Mouse (Mus musculus): Measurements from ENCODE around the gene Ak7. TPM values are rescaled to one million over a fixed set of nuclear protein-coding genes. Genes with fewer than 3 reads are reported as not detected.

Gene Ak7
- polyA plus RNA-seq, 1 experiment from 2014 or later: 0.18 TPM

GRCm38 (mm10) chr12:105787626-105788025 lies 81.8 kb downstream of the Ak7 start:
- no peaks in the 10 kb centered on the region for H3K36me3 ChIP-seq (ENCODE audit: control insufficient read depth, insufficient read depth)
- no peaks in the 10 kb centered on the region for H3K9me3 ChIP-seq (ENCODE audit: control insufficient read depth)
- no peak overlapping the region for H3K27ac ChIP-seq (ENCODE audit: low read depth, low read length)
- no peak for TF ChIP-seq CTCF (IDR thresholded peaks at IDR 0.05; ENCODE audit: low read depth)
- 91% methylated on average over 2 of the region's 2 CpGs for WGBS
- H3K27me3 ChIP-seq (replicated peaks; ENCODE audit: control insufficient read depth, insufficient read depth, low read length): no peaks in the 10 kb centered on the region
- no peak overlapping the region for H3K4me2 ChIP-seq (replicated peaks; ENCODE audit: low read depth)
- no peak overlapping the region for H3K4me3 ChIP-seq (ENCODE audit: low read depth, low read length)
- ATAC-seq: no peak
- no peak overlapping the region for H3K9ac ChIP-seq (ENCODE audit: low read depth, low read length)
- H3K4me1 ChIP-seq (replicated peaks; ENCODE audit: control insufficient read depth, insufficient read depth, low read length): 0 out of 2 replicates have a peak, but pooled peaks cover 3% of the 10 kb centered on the region

GRCm38 (mm10) chr12:105789885-105790284 lies 84.1 kb downstream of the Ak7 start:
- Histone ChIP-seq H3K4me2 (replicated peaks; ENCODE audit: low read depth) (no peak overlapping the region), H3K4me1 (replicated peaks; ENCODE audit: control insufficient read depth, insufficient read depth, low read length) (0 out of 2 replicates have a peak, but pooled peaks cover 3% of the 10 kb centered on the region), H3K27ac (ENCODE audit: low read depth, low read length) (no peak overlapping the region), H3K9me3 (ENCODE audit: control insufficient read depth) (no peaks in the 10 kb centered on the region), H3K4me3 (ENCODE audit: low read depth, low read length) (no peak overlapping the region), H3K9ac (ENCODE audit: low read depth, low read length) (no peak overlapping the region), H3K27me3 (replicated peaks; ENCODE audit: control insufficient read depth, insufficient read depth, low read length) (no peaks in the 10 kb centered on the region), H3K36me3 (ENCODE audit: control insufficient read depth, insufficient read depth) (peaks cover 3% of the 10 kb centered on the region; the same call in 1 of the 2 replicates)
- peak; percentile 60; the same call in 1 of the 2 replicates for ATAC-seq
- no peak for TF ChIP-seq CTCF (IDR thresholded peaks at IDR 0.05; ENCODE audit: low read depth)
- WGBS: 54% methylated on average over 6 of the region's 6 CpGs

- Histone ChIP-seq H3K27me3 (replicated peaks; ENCODE audit: control insufficient read depth, insufficient read depth, low read length) (no peaks in the 10 kb centered on the region), H3K36me3 (ENCODE audit: control insufficient read depth, insufficient read depth) (peaks cover 7% of the 10 kb centered on the region), H3K4me1 (replicated peaks; ENCODE audit: control insufficient read depth, insufficient read depth, low read length) (no peaks in the 10 kb centered on the region), H3K9ac (ENCODE audit: low read depth, low read length) (no peak overlapping the region), H3K9me3 (ENCODE audit: control insufficient read depth) (no peaks in the 10 kb centered on the region), H3K4me2 (replicated peaks; ENCODE audit: low read depth) (no peak overlapping the region), H3K4me3 (ENCODE audit: low read depth, low read length) (no peak overlapping the region), H3K27ac (ENCODE audit: low read depth, low read length) (no peak overlapping the region)
- 93% methylated on average over 2 of the region's 2 CpGs for WGBS
- TF ChIP-seq CTCF (IDR thresholded peaks at IDR 0.05; ENCODE audit: low read depth): no peak
- ATAC-seq: no peak
Measured at GRCm38 (mm10) chr12:105794896-105795295, 89.1 kb downstream of the Ak7 start.

- no peak for TF ChIP-seq CTCF (IDR thresholded peaks at IDR 0.05; ENCODE audit: low read depth)
- Histone ChIP-seq H3K27ac (ENCODE audit: low read depth, low read length) (no peak overlapping the region), H3K4me2 (replicated peaks; ENCODE audit: low read depth) (no peak overlapping the region), H3K4me3 (ENCODE audit: low read depth, low read length) (no peak overlapping the region), H3K27me3 (replicated peaks; ENCODE audit: control insufficient read depth, insufficient read depth, low read length) (no peaks in the 10 kb centered on the region), H3K4me1 (replicated peaks; ENCODE audit: control insufficient read depth, insufficient read depth, low read length) (no peaks in the 10 kb centered on the region), H3K9ac (ENCODE audit: low read depth, low read length) (no peak overlapping the region), H3K9me3 (ENCODE audit: control insufficient read depth) (no peaks in the 10 kb centered on the region), H3K36me3 (ENCODE audit: control insufficient read depth, insufficient read depth) (peaks cover 28% of the 10 kb centered on the region)
- ATAC-seq: 0 out of 2 replicates have a peak, but pooled peaks have one; percentile 28
Measured at GRCm38 (mm10) chr12:105798001-105798400, 92.2 kb downstream of the Ak7 start.

- Histone ChIP-seq H3K4me3 (ENCODE audit: low read depth, low read length) (no peak overlapping the region), H3K9ac (ENCODE audit: low read depth, low read length) (no peak overlapping the region), H3K27ac (ENCODE audit: low read depth, low read length) (peak overlapping the region; percentile 65), H3K9me3 (ENCODE audit: control insufficient read depth) (no peaks in the 10 kb centered on the region), H3K4me2 (replicated peaks; ENCODE audit: low read depth) (no peak overlapping the region), H3K27me3 (replicated peaks; ENCODE audit: control insufficient read depth, insufficient read depth, low read length) (no peaks in the 10 kb centered on the region), H3K4me1 (replicated peaks; ENCODE audit: control insufficient read depth, insufficient read depth, low read length) (no peaks in the 10 kb centered on the region), H3K36me3 (ENCODE audit: control insufficient read depth, insufficient read depth) (peaks cover 58% of the 10 kb centered on the region)
- no peak; the same call in 1 of the 2 replicates for TF ChIP-seq CTCF (IDR thresholded peaks at IDR 0.05; ENCODE audit: low read depth)
- peak; percentile 98 for ATAC-seq
- WGBS: 49% methylated on average over 3 of the region's 3 CpGs
Measured at GRCm38 (mm10) chr12:105805790-105806189, 100.0 kb downstream of the Ak7 start.

GRCm38 (mm10) chr12:105806205-105806604 lies 100.4 kb downstream of the Ak7 start:
- Histone ChIP-seq H3K27me3 (replicated peaks; ENCODE audit: control insufficient read depth, insufficient read depth, low read length) (no peaks in the 10 kb centered on the region), H3K4me3 (ENCODE audit: low read depth, low read length) (no peak overlapping the region), H3K9me3 (ENCODE audit: control insufficient read depth) (no peaks in the 10 kb centered on the region), H3K9ac (ENCODE audit: low read depth, low read length) (no peak overlapping the region), H3K4me1 (replicated peaks; ENCODE audit: control insufficient read depth, insufficient read depth, low read length) (no peaks in the 10 kb centered on the region), H3K4me2 (replicated peaks; ENCODE audit: low read depth) (no peak overlapping the region), H3K36me3 (ENCODE audit: control insufficient read depth, insufficient read depth) (peaks cover 58% of the 10 kb centered on the region), H3K27ac (ENCODE audit: low read depth, low read length) (peak overlapping the region; percentile 65; the same call in 1 of the 2 replicates)
- ATAC-seq: peak; percentile 26; the same call in 1 of the 2 replicates
- no peak for TF ChIP-seq CTCF (IDR thresholded peaks at IDR 0.05; ENCODE audit: low read depth)
- 78% methylated on average over 3 of the region's 3 CpGs for WGBS

- Histone ChIP-seq H3K4me2 (replicated peaks; ENCODE audit: low read depth) (no peak overlapping the region), H3K4me1 (replicated peaks; ENCODE audit: control insufficient read depth, insufficient read depth, low read length) (no peaks in the 10 kb centered on the region), H3K27ac (ENCODE audit: low read depth, low read length) (peak overlapping the region; percentile 57), H3K27me3 (replicated peaks; ENCODE audit: control insufficient read depth, insufficient read depth, low read length) (no peaks in the 10 kb centered on the region), H3K4me3 (ENCODE audit: low read depth, low read length) (no peak overlapping the region), H3K9ac (ENCODE audit: low read depth, low read length) (no peak overlapping the region), H3K36me3 (ENCODE audit: control insufficient read depth, insufficient read depth) (peaks cover 65% of the 10 kb centered on the region), H3K9me3 (ENCODE audit: control insufficient read depth) (no peaks in the 10 kb centered on the region)
- ATAC-seq: no peak
- TF ChIP-seq CTCF (IDR thresholded peaks at IDR 0.05; ENCODE audit: low read depth): no peak
- 66% methylated on average over 7 of the region's 7 CpGs for WGBS
Measured at GRCm38 (mm10) chr12:105807416-105807815, 101.6 kb downstream of the Ak7 start.
